Comparison of ENCODE assay signal across 22 mouse cellular contexts in the genomic region with DNA sequence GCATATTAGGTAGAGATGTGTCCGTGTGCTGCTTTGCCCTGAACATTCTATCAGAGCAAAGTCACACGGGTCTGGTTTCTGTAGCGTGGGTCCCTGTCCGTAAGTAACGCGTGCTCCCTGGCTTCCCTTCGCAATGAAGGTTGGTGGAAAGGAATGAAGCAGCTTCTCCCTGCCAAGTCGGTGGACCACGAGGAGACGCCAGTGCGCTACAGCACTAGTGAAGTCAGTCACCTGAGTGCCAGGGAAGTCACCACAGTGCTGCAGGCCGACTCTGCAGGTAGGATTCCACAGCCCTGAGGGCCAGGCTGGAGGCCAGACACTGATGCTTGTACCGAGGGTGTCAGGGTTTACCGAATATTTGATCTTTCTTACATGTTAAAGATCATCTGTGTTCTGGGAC. TPM values are rescaled to one million over a fixed set of nuclear protein-coding genes. Genes with fewer than 3 reads are reported as not detected.
A peak's percentile ranks its signal among the peaks of the same experiment; 100 is the strongest.
DNase-seq lines count a peak whose midpoint lies in the region; ATAC-seq and TF ChIP-seq lines count a peak whose summit lies in the region.
"Had no signal": no experiment of that assay in that cellular context is flagged by ENCODE, and none has a peak within 500 bp of the region (broad histone marks: within the 10 kb centered on the region; RNA-seq: fewer than 3 reads in every experiment).

No protein-coding gene starts in this region.

- H3K4me2 ChIP-seq in CH12.LX (ENCODE audit: insufficient read depth, low read depth, poor library complexity, severe bottlenecking): no peak overlapping the region
- no peak overlapping the region for H3K4me2 ChIP-seq in kidney, embryonic 14.5 days (replicated peaks; ENCODE audit: low read depth, low read length)
- H3K4me2 ChIP-seq in midbrain, embryonic 11.5 days: no peak overlapping the region
- H3K4me2 ChIP-seq: embryonic facial prominence, embryonic 12.5 days; forebrain, embryonic 12.5 days; heart, embryonic 11.5 days; hindbrain, embryonic 12.5 days; midbrain, embryonic 12.5 days had no signal

- peak overlapping the region; percentile 10 for H3K27ac ChIP-seq in CH12.LX (ENCODE audit: insufficient read depth, low read depth)
- no peak overlapping the region for H3K27ac ChIP-seq in bone marrow, adult 2 months (ENCODE audit: control insufficient read depth, insufficient read depth, low read depth, low read length, poor library complexity)
- no peak overlapping the region for H3K27ac ChIP-seq in kidney, embryonic 14.5 days (ENCODE audit: low read depth, low read length)
- no peak overlapping the region for H3K27ac ChIP-seq in midbrain, embryonic 11.5 days (ENCODE audit: low read depth, low read length)
- H3K27ac ChIP-seq in gastrocnemius, adult 2 months: no peak overlapping the region
- H3K27ac ChIP-seq: embryonic facial prominence, embryonic 12.5 days; forebrain, embryonic 12.5 days; hindbrain, embryonic 12.5 days; midbrain, embryonic 12.5 days had no signal

- H3K27me3 ChIP-seq in CH12.LX (replicated peaks): no peaks in the 10 kb centered on the region
- H3K27me3 ChIP-seq in kidney, embryonic 14.5 days (ENCODE audit: control insufficient read depth, insufficient read depth, low read length): no peaks in the 10 kb centered on the region
- H3K27me3 ChIP-seq in midbrain, embryonic 11.5 days (ENCODE audit: control insufficient read depth, insufficient read depth, low read length): no peaks in the 10 kb centered on the region
- H3K27me3 ChIP-seq: embryonic facial prominence, embryonic 12.5 days; forebrain, embryonic 12.5 days; hindbrain, embryonic 12.5 days; midbrain, embryonic 12.5 days had no signal

- no peak overlapping the region for H3K9ac ChIP-seq in CH12.LX (ENCODE audit: insufficient read depth, low read depth)
- no peak overlapping the region for H3K9ac ChIP-seq in kidney, embryonic 14.5 days (ENCODE audit: low read depth, low read length)
- H3K9ac ChIP-seq in midbrain, embryonic 11.5 days (ENCODE audit: low read length): no peak overlapping the region
- H3K9ac ChIP-seq: embryonic facial prominence, embryonic 12.5 days; forebrain, embryonic 12.5 days; hindbrain, embryonic 12.5 days; midbrain, embryonic 12.5 days had no signal

- 92% methylated on average over 14 of the region's 14 CpGs for WGBS in bone marrow, adult 2 months
- 88% methylated on average over 14 of the region's 14 CpGs for WGBS in kidney, embryonic 14.5 days
- WGBS in midbrain, embryonic 11.5 days: 94% methylated on average over 14 of the region's 14 CpGs

- dilution Hi-C loops in CH12.LX (cut with MboI; ENCODE audit: extremely low pct_ligation_motif_present, extremely low pct_unique_long_range_greater_than_20kb, low sequenced_read_pairs): no loop called here

- DNase-seq in CH12.LX (ENCODE audit: extremely low read depth): no peak
- DNase-seq in kidney, postnatal 25 days: peak; percentile 60 to 79
- no peak for DNase-seq in midbrain, embryonic 11.5 days (ENCODE audit: low spot score, missing footprints)
- no peak for DNase-seq in gastrocnemius, adult 2 months
- no peak for DNase-seq in gastrocnemius, adult 8-10 months (ENCODE audit: low spot score in 2 of 2)
- DNase-seq: adrenal gland, postnatal 25 days; cerebellum, adult 11 months; cerebellum, postnatal 10 days; heart, postnatal 10 days; lung, adult 2 months; lung, postnatal 14 days; thymus, adult 18-20 months; thymus, postnatal 36 days had no signal

- in situ Hi-C loops in CH12.LX (cut with MboI; ENCODE audit: low pct_ligation_motif_present, low pct_unique_long_range_greater_than_20kb, low sequenced_read_pairs): loop anchor here (5.0 kb wide), 1 partner anchor 158 kb away; no protein-coding TSS in a partner anchor

- no peak overlapping the region for H3K4me3 ChIP-seq in CH12.LX (replicated peaks in 1 of 3; ENCODE audit: low read depth in 2 of 3, low read length in 2 of 3, poor library complexity in 1 of 3)
- H3K4me3 ChIP-seq in bone marrow, adult 2 months (replicated peaks; ENCODE audit: control insufficient read depth, low read depth, low read length): no peak overlapping the region
- no peak overlapping the region for H3K4me3 ChIP-seq in kidney, embryonic 14.5 days (ENCODE audit: low read length)
- no peak overlapping the region for H3K4me3 ChIP-seq in midbrain, embryonic 11.5 days (ENCODE audit: low read depth, low read length)
- no peak overlapping the region for H3K4me3 ChIP-seq in gastrocnemius, adult 2 months
- H3K4me3 ChIP-seq: embryonic facial prominence, embryonic 12.5 days; forebrain, embryonic 12.5 days; hindbrain, embryonic 12.5 days; midbrain, embryonic 12.5 days had no signal

- H3K9me3 ChIP-seq in CH12.LX (replicated peaks; ENCODE audit: low read length): no peaks in the 10 kb centered on the region
- no peaks in the 10 kb centered on the region for H3K9me3 ChIP-seq in kidney, embryonic 14.5 days (ENCODE audit: control insufficient read depth, low read length)
- H3K9me3 ChIP-seq in midbrain, embryonic 11.5 days (ENCODE audit: control insufficient read depth, low read length): no peaks in the 10 kb centered on the region
- H3K9me3 ChIP-seq: embryonic facial prominence, embryonic 12.5 days; forebrain, embryonic 12.5 days; hindbrain, embryonic 12.5 days; midbrain, embryonic 12.5 days had no signal

- TF ChIP-seq EP300 in CH12.LX (IDR thresholded peaks at IDR 0.05; ENCODE audit: low read length): no peak

- ATAC-seq in kidney, embryonic 14.5 days (ENCODE audit: low FRiP score, low TSS enrichment): peak; percentile 18; the same call in 1 of the 2 replicates
- no peak for ATAC-seq in midbrain, embryonic 11.5 days (ENCODE audit: low FRiP score)
- ATAC-seq: activated CD4-positive, CD25-positive, alpha-beta regulatory T cell, adult 4 months; intestine, postnatal 0 days had no signal

- no peak; the same call in 1 of the 2 replicates for TF ChIP-seq POLR2A in CH12.LX (IDR thresholded peaks at IDR 0.05; ENCODE audit: low read depth, low read length)
- no peak for TF ChIP-seq POLR2A in bone marrow, adult 2 months (IDR thresholded peaks at IDR 0.05; ENCODE audit: borderline replicate concordance, control insufficient read depth, low read depth, low read length)

- TF ChIP-seq RAD21 in CH12.LX (IDR thresholded peaks at IDR 0.05; ENCODE audit: low read depth, low read length): peak; percentile 35

- H3K36me3 ChIP-seq in CH12.LX (replicated peaks in 1 of 2; ENCODE audit: control insufficient read depth in 1 of 2, insufficient read depth in 1 of 2, low read length in 1 of 2): peaks cover 28 to 56% of the 10 kb centered on the region in 2 experiments
- H3K36me3 ChIP-seq in kidney, embryonic 14.5 days (ENCODE audit: control insufficient read depth, insufficient read depth, low read length): peaks cover 47% of the 10 kb centered on the region; the same call in 1 of the 2 replicates
- H3K36me3 ChIP-seq in midbrain, embryonic 11.5 days (ENCODE audit: control insufficient read depth, insufficient read depth, low read length): 0 out of 2 replicates have a peak, but pooled peaks cover 3% of the 10 kb centered on the region

- no peaks in the 10 kb centered on the region for H3K79me2 ChIP-seq in CH12.LX (replicated peaks; ENCODE audit: control insufficient read depth, extremely low read depth, insufficient read depth, poor library complexity, severe bottlenecking)

- TF ChIP-seq CTCF in CH12.LX (conservative IDR thresholded peaks at IDR 0.05 in 1 of 2, IDR thresholded peaks at IDR 0.05 in 1 of 2; ENCODE audit: low read depth in 2 of 2, low read length in 2 of 2): peak in 1 of 2 experiments; percentile 43; a peak in 2 of 4 replicates
- peak; percentile 13; the same call in 1 of the 2 replicates for TF ChIP-seq CTCF in bone marrow, adult 2 months (IDR thresholded peaks at IDR 0.05; ENCODE audit: control insufficient read depth, insufficient read depth, low read length)
- TF ChIP-seq CTCF in gastrocnemius, adult 2 months (IDR thresholded peaks at IDR 0.05): no peak

- H3K4me1 ChIP-seq in CH12.LX (ENCODE audit: control insufficient read depth in 1 of 2, insufficient read depth in 2 of 2): peaks cover 13 to 58% of the 10 kb centered on the region in 2 experiments
- no peaks in the 10 kb centered on the region; the same call in 1 of the 2 replicates for H3K4me1 ChIP-seq in bone marrow, adult 2 months (ENCODE audit: control insufficient read depth, insufficient read depth, low read length)
- no peaks in the 10 kb centered on the region for H3K4me1 ChIP-seq in kidney, embryonic 14.5 days (ENCODE audit: control insufficient read depth, insufficient read depth, low read length)
- no peaks in the 10 kb centered on the region for H3K4me1 ChIP-seq in midbrain, embryonic 11.5 days (ENCODE audit: control insufficient read depth, insufficient read depth, low read length)
- H3K4me1 ChIP-seq: embryonic facial prominence, embryonic 12.5 days; forebrain, embryonic 12.5 days; hindbrain, embryonic 12.5 days; midbrain, embryonic 12.5 days had no signal

- intact Hi-C loops in gastrocnemius, adult 2 months (cut with DNase I): loop anchor here (5.0 kb wide), 1 partner anchor 58 kb away; the partner anchor contains the start of gene St3gal6

TF ChIP-seq in CH12.LX, 34 proteins besides CTCF, POLR2A, EP300 and RAD21:
- TF ChIP-seq GABPA (IDR thresholded peaks at IDR 0.05; ENCODE audit: insufficient replicate concordance, low read depth, low read length) (no peak), SMC3 (IDR thresholded peaks at IDR 0.05; ENCODE audit: low read depth, low read length) (peak; percentile 52), MXI1 (IDR thresholded peaks at IDR 0.05; ENCODE audit: low read depth, low read length) (no peak)

RNA-seq across cellular contexts. Expression of gene Dcbld2, which starts 55.8 kb away (rescaled TPM):
- 3.3 and 3.4 TPM in 2 replicates for total RNA-seq in CH12.LX (2012; rRNA removed)
- total RNA-seq in CH12.LX (2014; rRNA removed): 3.7 and 4.1 TPM in 2 replicates
- polyA plus RNA-seq in CH12.LX (2012; ENCODE audit: insufficient read length, low read depth): 1.9 and 2.2 TPM in 2 replicates
- polyA plus RNA-seq in bone marrow, adult 2 months (2011; ENCODE audit: insufficient read depth, insufficient read length, low replicate concordance, missing spikeins): 1.0 and 10.4 TPM in 2 replicates
- 8.0 and 9.3 TPM in 2 replicates for polyA plus RNA-seq in kidney, embryonic 14.5 days (2014; fragmentation: Nextera tagmentation; extraction: Ambion mirVana)
- 10.0 and 11.5 TPM in 2 replicates for polyA plus RNA-seq in midbrain, embryonic 11.5 days (2014; fragmentation: Nextera tagmentation; extraction: Ambion mirVana)
- total RNA-seq in gastrocnemius, adult 2 months (2021): 1 to 10 TPM; 4.0 to 6.3 TPM
- 1 to 10 TPM; 2.4 to 3.5 (median 2.6) TPM for total RNA-seq in gastrocnemius, adult 8-10 months (2022)

RNA-seq across cellular contexts. Expression of gene St3gal6, which starts 60.0 kb away (rescaled TPM):
- total RNA-seq in CH12.LX (2012; rRNA removed) (149 and 167 TPM in 2 replicates), CH12.LX (2014; rRNA removed) (225 and 240 TPM in 2 replicates)
- 391 and 420 TPM in 2 replicates for polyA plus RNA-seq in CH12.LX (2012; ENCODE audit: insufficient read length, low read depth)
- 34.9 and 49.0 TPM in 2 replicates for polyA plus RNA-seq in bone marrow, adult 2 months (2011; ENCODE audit: insufficient read depth, insufficient read length, low replicate concordance, missing spikeins)
- 46.9 and 56.9 TPM in 2 replicates for polyA plus RNA-seq in kidney, embryonic 14.5 days (2014; fragmentation: Nextera tagmentation; extraction: Ambion mirVana)
- polyA plus RNA-seq in midbrain, embryonic 11.5 days (2014; fragmentation: Nextera tagmentation; extraction: Ambion mirVana): 10.4 and 11.8 TPM in 2 replicates
- 100 to 1,000 TPM; 140 to 170 TPM for total RNA-seq in gastrocnemius, adult 2 months (2021)
- 100 to 1,000 TPM; 147 to 185 (median 164) TPM for total RNA-seq in gastrocnemius, adult 8-10 months (2022)

Comparison
In these comparisons a context has a peak if more than half of its experiments do, and no peak if none do; other contexts are left out.
1. DNase-seq: peak in kidney, postnatal 25 days (2 of 2); none in CH12.LX (single experiment), midbrain, embryonic 11.5 days (single experiment), gastrocnemius, adult 2 months (single experiment) and gastrocnemius, adult 8-10 months (0 of 2).